Mouse (Mus musculus) forebrain, embryonic 13.5 days (tissue): ENCODE measurements around the gene Zfyve26. TPM values are rescaled to one million over a fixed set of nuclear protein-coding genes. Genes with fewer than 3 reads are reported as not detected.

ENCODE experiments used
- ATAC-seq: fragments of 200-750 bp; cut with Nextera tagmentation; 2 replicates; pipeline ENCODE4 v1.8.0; 2017
- H3K27ac ChIP-seq: fragments of 300-500 bp; sonication (generic); 2 replicates; pipeline ENCODE4 v1.5.1; 2015; ENCODE audit warnings: inconsistent platforms, mild to moderate bottlenecking, moderate library complexity
- H3K27me3 ChIP-seq: fragments of 300-500 bp; sonication (generic); 2 replicates; pipeline ENCODE4 v1.6.1; 2015; ENCODE audit warnings: mild to moderate bottlenecking, inconsistent platforms
- H3K36me3 ChIP-seq: fragments of 300-500 bp; sonication (generic); 2 replicates; pipeline ENCODE4 v1.6.1; 2015; ENCODE audit warnings: mild to moderate bottlenecking, inconsistent platforms; ENCODE audit not compliant: poor library complexity, severe bottlenecking
- H3K4me1 ChIP-seq: fragments of 300-500 bp; sonication (generic); 2 replicates; pipeline ENCODE4 v1.6.1; 2015; ENCODE audit warnings: inconsistent platforms
- H3K4me2 ChIP-seq: fragments of 300-500 bp; sonication (generic); 2 replicates; pipeline ENCODE4 v1.6.1; 2015; ENCODE audit warnings: inconsistent platforms, mild to moderate bottlenecking, moderate library complexity
- H3K4me3 ChIP-seq: fragments of 300-500 bp; sonication (generic); 2 replicates; pipeline ENCODE4 v1.5.1; 2015; ENCODE audit warnings: mild to moderate bottlenecking, inconsistent platforms
- H3K9ac ChIP-seq: fragments of 300-500 bp; sonication (generic); 2 replicates; pipeline ENCODE4 v1.6.1; 2015; ENCODE audit warnings: mild to moderate bottlenecking, inconsistent platforms
- H3K9me3 ChIP-seq: fragments of 300-500 bp; sonication (generic); replicated peaks from 2 replicates; pipeline ENCODE4 v1.6.1; 2016; ENCODE audit warnings: inconsistent platforms
- WGBS: fragments of 180-500 bp; shearing (Covaris S2); methylation state at CpG from one replicate; pipeline ENCODE4 v1.1.7; 2015; 5-methylcytosine and 5-hydroxymethylcytosine counted together
- polyA plus RNA-seq: library from polyadenylated mRNA; unstranded; fragments of >200 nt; fragmentation: Nextera tagmentation; extraction: Ambion mirVana; gene quantifications from 2 replicates; pipeline ENCODE4 v1.2.1, GENCODE M21; 2015

Gene Zfyve26
- polyA plus RNA-seq, 1 experiment from 2014 or later: 13.4 TPM

DNA sequence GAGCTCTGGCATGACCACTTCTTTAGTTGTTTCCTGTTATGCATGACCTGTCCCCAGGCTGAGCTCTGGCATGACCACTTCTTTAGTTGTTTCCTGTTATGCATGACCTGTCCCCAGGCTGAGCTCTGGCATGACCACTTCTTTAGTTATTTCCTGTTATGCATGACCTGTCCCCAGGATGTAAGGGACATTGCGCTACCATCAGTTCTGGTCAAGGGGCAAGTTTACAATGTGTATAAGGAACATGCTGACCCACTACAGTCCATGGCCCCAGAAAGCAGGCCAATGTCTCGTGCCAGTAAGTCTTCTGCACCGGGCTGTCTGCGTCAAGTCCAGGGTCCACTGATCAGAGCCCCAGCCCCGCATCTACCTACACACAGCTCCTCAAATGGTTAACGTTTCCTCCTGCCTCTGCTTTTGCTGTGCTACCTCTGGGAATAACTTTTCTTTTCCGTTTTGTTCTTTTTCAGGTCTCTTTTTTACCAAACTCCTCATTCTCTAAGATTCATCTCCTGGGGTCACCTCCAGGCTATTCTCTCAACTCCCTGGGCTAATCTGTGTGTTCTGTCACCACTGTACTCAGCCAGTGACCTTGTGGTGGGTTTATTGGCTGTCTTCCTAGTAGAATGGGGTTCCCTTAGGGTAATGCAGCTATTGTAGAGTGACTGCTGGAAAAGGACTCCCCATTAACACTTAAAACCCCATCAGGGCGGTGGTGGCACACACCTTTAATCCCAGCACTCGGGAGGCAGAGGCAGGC lies 42.6 kb downstream of the Zfyve26 start:
- no peaks in the 10 kb centered on the region for H3K27me3 ChIP-seq
- no peak overlapping the region for H3K4me3 ChIP-seq

GRCm38 (mm10) chr12:79248110-79248509 lies 48.0 kb downstream of the Zfyve26 start:
- no peak overlapping the region for H3K4me2 ChIP-seq
- no peak overlapping the region for H3K9ac ChIP-seq
- no peaks in the 10 kb centered on the region for H3K4me1 ChIP-seq
- no peak overlapping the region for H3K4me3 ChIP-seq
- WGBS: 89% methylated on average over 3 of the region's 3 CpGs
- H3K27ac ChIP-seq: no peak overlapping the region
- H3K36me3 ChIP-seq: peaks cover 97% of the 10 kb centered on the region
- H3K27me3 ChIP-seq: no peaks in the 10 kb centered on the region
- ATAC-seq: no peak
- no peaks in the 10 kb centered on the region for H3K9me3 ChIP-seq

More for the DNA sequence above, 42.6 kb downstream of the Zfyve26 start:
- Histone ChIP-seq H3K9me3 (no peaks in the 10 kb centered on the region), H3K4me2 (no peak overlapping the region), H3K36me3 (peaks cover 92% of the 10 kb centered on the region), H3K27ac (no peak overlapping the region), H3K9ac (no peak overlapping the region), H3K4me1 (no peaks in the 10 kb centered on the region)
- no peak for ATAC-seq
- WGBS: 92% methylated on average over 9 of the region's 9 CpGs

DNA sequence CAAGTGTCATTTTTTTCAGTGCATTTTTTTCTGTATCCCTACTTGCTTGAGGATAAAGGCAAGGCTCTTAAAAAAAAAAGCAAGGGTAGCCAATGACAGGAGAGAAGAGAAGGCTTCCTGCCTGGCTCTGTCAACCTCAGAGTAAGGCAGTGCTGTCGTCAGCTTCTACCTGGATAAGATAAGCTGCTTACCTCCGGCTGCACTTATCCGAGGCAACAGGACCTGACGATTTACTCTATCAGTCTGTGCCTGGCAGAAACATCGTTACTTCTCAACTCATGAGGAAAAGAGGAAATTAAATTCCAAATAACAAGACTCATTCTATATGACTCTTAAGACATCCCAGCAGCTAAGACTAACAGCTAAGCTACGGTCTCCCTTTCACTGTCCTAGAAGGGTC lies 53.2 kb downstream of the Zfyve26 start:
- H3K4me2 ChIP-seq: no peak overlapping the region
- H3K27ac ChIP-seq: no peak overlapping the region
- ATAC-seq: no peak
- H3K9ac ChIP-seq: no peak overlapping the region
- no peaks in the 10 kb centered on the region for H3K4me1 ChIP-seq
- H3K27me3 ChIP-seq: no peaks in the 10 kb centered on the region
- H3K4me3 ChIP-seq: no peak overlapping the region
- no peaks in the 10 kb centered on the region for H3K9me3 ChIP-seq
- peaks cover 95% of the 10 kb centered on the region for H3K36me3 ChIP-seq
- WGBS: 94% methylated on average over 6 of the region's 6 CpGs

GRCm38 (mm10) chr12:79241985-79242384 lies 54.1 kb downstream of the Zfyve26 start:
- Histone ChIP-seq H3K9me3 (no peaks in the 10 kb centered on the region), H3K4me1 (no peaks in the 10 kb centered on the region), H3K27ac (no peak overlapping the region), H3K36me3 (peaks cover 96% of the 10 kb centered on the region), H3K4me2 (no peak overlapping the region), H3K27me3 (no peaks in the 10 kb centered on the region), H3K4me3 (no peak overlapping the region), H3K9ac (no peak overlapping the region)
- 97% methylated on average over 2 of the region's 2 CpGs for WGBS
- no peak for ATAC-seq

GRCm38 (mm10) chr12:79235485-79236080 lies 60.5 kb downstream of the Zfyve26 start:
- Histone ChIP-seq H3K4me1 (0 out of 2 replicates have a peak, but pooled peaks cover 4% of the 10 kb centered on the region), H3K36me3 (peaks cover 72% of the 10 kb centered on the region), H3K4me2 (no peak overlapping the region), H3K9me3 (no peaks in the 10 kb centered on the region), H3K27me3 (no peaks in the 10 kb centered on the region), H3K4me3 (no peak overlapping the region), H3K27ac (no peak overlapping the region), H3K9ac (no peak overlapping the region)
- WGBS: 81% methylated on average over 11 of the region's 11 CpGs
- no peak for ATAC-seq

DNA sequence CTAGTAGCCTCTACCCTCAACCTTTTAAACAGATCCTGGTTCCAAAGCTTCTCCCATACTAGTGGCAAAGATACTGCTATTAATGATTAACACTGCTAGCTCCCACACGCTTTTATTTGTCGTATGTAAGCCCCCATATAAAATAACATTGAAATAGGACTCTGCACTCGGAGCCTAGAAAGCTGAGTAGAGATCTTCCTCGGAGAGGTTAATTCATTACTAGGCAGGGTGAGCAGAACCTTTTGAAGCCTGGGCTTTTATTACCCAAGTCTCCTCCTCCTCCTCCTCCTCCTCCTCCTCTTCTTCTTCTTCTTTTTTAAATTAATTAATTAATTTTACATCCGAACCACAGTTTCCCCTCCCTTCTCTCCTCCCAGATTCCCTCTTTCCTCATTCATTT lies 78.6 kb downstream of the Zfyve26 start:
- no peak overlapping the region for H3K4me3 ChIP-seq
- no peaks in the 10 kb centered on the region for H3K36me3 ChIP-seq
- H3K27me3 ChIP-seq: no peaks in the 10 kb centered on the region
- no peak overlapping the region for H3K9ac ChIP-seq
- WGBS: 68% methylated on average over 5 of the region's 5 CpGs
- no peak overlapping the region for H3K4me2 ChIP-seq
- no peak for ATAC-seq
- H3K4me1 ChIP-seq: no peaks in the 10 kb centered on the region
- no peaks in the 10 kb centered on the region for H3K9me3 ChIP-seq
- H3K27ac ChIP-seq: no peak overlapping the region

GRCm38 (mm10) chr12:79211447-79211846 lies 84.7 kb downstream of the Zfyve26 start:
- ATAC-seq: no peak
- H3K36me3 ChIP-seq: no peaks in the 10 kb centered on the region
- WGBS: 89% methylated on average over 8 of the region's 8 CpGs

DNA sequence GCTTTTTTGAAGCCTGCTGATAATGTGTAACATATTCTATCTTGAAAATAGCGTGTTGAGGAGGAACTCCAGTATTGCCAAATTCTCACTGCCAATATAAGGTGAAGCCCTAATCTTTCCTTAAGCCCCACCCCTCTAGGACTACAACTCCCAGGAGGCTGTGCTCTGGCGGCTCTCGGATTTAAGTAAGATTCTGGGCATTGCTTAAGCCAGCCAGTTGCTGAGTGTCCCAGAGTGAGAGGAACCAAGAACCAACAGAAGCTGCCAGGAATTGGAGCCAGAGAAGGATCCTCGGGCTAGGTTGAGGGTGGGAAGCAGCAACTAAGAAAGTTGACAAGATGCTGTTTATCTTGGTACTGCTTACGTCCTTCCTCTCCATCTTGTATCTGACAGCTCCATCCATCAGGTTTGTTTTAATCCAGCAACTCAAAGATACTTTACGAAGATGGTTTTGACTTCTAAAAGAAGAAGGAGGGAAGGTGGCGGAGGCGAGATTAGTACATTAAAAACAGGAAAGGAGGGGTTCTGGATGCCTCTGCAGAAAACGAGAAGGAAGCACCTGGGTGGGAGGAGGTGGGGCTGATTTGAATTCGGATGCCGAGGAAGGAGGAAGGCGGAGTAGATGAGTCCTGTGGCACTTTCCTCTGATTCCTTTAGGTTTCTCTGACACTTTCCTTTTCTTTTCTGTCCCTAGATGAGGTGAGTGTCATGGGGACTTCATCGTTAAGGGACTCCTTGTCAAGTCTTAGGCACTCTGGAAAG lies 87.2 kb downstream of the Zfyve26 start, which contains the start of gene Rdh12:
Rdh12 (plus strand) TSS at position 212 of the 762 bp plus-strand sequence.
- Histone ChIP-seq H3K9me3 (no peaks in the 10 kb centered on the region), H3K4me2 (peak within 1 kb of the TSS; percentile 72), H3K27ac (no peak within 1 kb of the TSS), H3K36me3 (no peaks in the 10 kb centered on the region), H3K27me3 (no peaks in the 10 kb centered on the region), H3K4me3 (peak within 1 kb of the TSS; percentile 44), H3K4me1 (no peaks in the 10 kb centered on the region), H3K9ac (peak within 1 kb of the TSS; percentile 58)
- 5% methylated on average over 13 of the region's 13 CpGs for WGBS
- peak; percentile 73 for ATAC-seq

More at GRCm38 (mm10) chr12:79211447-79211846, 84.7 kb downstream of the Zfyve26 start:
- Histone ChIP-seq H3K4me2 (no peak overlapping the region), H3K4me3 (no peak overlapping the region), H3K9ac (no peak overlapping the region), H3K27me3 (no peaks in the 10 kb centered on the region), H3K4me1 (no peaks in the 10 kb centered on the region), H3K27ac (no peak overlapping the region), H3K9me3 (no peaks in the 10 kb centered on the region)

GRCm38 (mm10) chr12:79201882-79202281 lies 94.2 kb downstream of the Zfyve26 start:
- no peaks in the 10 kb centered on the region for H3K4me1 ChIP-seq
- H3K9me3 ChIP-seq: no peaks in the 10 kb centered on the region
- no peak overlapping the region for H3K9ac ChIP-seq
- H3K4me2 ChIP-seq: no peak overlapping the region
- no peaks in the 10 kb centered on the region for H3K27me3 ChIP-seq
- H3K4me3 ChIP-seq: no peak overlapping the region
- no peak overlapping the region for H3K27ac ChIP-seq
- ATAC-seq: no peak
- no peaks in the 10 kb centered on the region for H3K36me3 ChIP-seq
- WGBS: 68% methylated on average over 3 of the region's 3 CpGs

DNA sequence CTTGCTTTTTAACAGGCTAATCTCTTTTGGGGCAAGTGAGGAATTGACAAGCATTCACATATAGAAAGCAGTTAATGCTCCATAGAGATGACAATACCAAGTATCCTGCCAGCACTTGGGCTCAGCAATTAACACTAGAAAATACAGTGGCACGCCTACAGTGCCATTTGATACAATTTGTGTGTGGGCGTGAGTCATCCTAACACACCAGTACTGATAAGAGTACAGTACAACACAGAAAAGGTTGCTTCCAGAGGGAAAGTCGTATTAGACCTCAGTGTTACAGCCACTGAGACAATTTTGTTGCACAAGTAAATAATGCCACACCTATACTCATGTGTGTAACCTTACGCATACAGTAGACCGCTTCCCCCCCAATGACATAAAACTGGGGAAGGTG lies 99.0 kb downstream of the Zfyve26 start:
- Histone ChIP-seq H3K27me3 (no peaks in the 10 kb centered on the region), H3K4me3 (no peak overlapping the region), H3K9ac (no peak overlapping the region), H3K4me2 (no peak overlapping the region), H3K27ac (no peak overlapping the region), H3K9me3 (no peaks in the 10 kb centered on the region), H3K4me1 (no peaks in the 10 kb centered on the region), H3K36me3 (no peaks in the 10 kb centered on the region)
- ATAC-seq: no peak
- WGBS: 89% methylated on average over 5 of the region's 5 CpGs

DNA sequence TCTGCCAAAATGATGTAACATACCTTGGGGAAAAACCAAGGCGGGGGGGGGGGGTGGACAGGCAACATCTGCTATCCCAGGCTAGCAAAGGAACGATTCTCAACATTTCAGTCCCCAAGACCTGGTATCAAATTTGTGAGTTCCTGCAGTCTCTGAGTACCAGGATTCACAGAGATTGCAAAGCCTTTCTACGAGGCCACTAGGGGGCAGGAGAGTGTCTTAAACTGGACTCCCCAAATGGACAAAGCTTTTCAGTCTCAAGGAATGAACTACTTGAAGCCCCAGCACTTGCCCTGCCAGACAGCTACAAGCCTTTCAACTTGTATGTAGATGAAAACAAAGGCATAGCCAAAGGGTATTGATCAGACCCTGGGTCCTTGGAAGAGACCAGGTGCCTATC lies 102.7 kb downstream of the Zfyve26 start:
- no peak overlapping the region for H3K9ac ChIP-seq
- WGBS: 4% methylated on average over 3 of the region's 3 CpGs
- H3K4me2 ChIP-seq: no peak overlapping the region
- H3K27ac ChIP-seq: no peak overlapping the region
- no peak overlapping the region for H3K4me3 ChIP-seq
- no peak for ATAC-seq
- no peaks in the 10 kb centered on the region for H3K27me3 ChIP-seq
- H3K9me3 ChIP-seq: no peaks in the 10 kb centered on the region
- H3K36me3 ChIP-seq: peaks cover under 1% of the 10 kb centered on the region
- peaks cover 18% of the 10 kb centered on the region for H3K4me1 ChIP-seq

- Histone ChIP-seq H3K4me1 (peaks cover 18% of the 10 kb centered on the region), H3K4me2 (peak within 1 kb of the TSS; percentile 78), H3K36me3 (peaks cover 12% of the 10 kb centered on the region), H3K9ac (peak within 1 kb of the TSS; percentile 74), H3K27ac (peak within 1 kb of the TSS; percentile 40; the same call in 1 of the 2 replicates), H3K27me3 (no peaks in the 10 kb centered on the region), H3K9me3 (no peaks in the 10 kb centered on the region), H3K4me3 (peak within 1 kb of the TSS; percentile 71)
- no peak for ATAC-seq
- 62% methylated on average over 6 of the region's 6 CpGs for WGBS
Observed at GRCm38 (mm10) chr12:79192193-79192592, 103.9 kb downstream of the Zfyve26 start, which contains the start of gene Rdh11. TSS of gene Rdh11 (minus strand) at chr12:79192293.
